Mouse (Mus musculus) retina, postnatal 1 day (tissue): ENCODE results near the gene Ucp1.
"Not testable (repeated sequence)": the region's sequence is repeated elsewhere in the genome, so short reads cannot be mapped to it uniquely, and the experiment has no call there.

Experiments used
- DNase-seq: peaks from one replicate; pipeline ENCODE4 v3.0.0-alpha.2; 2012

Gene Ucp1

GRCm38 (mm10) chr8:83290176-83290575 lies at the start of gene Ucp1:
Ucp1 (plus strand) TSS chr8:83290352.
- DNase-seq, result peak; percentile 18

- DNase-seq, result no peak
Observed at GRCm38 (mm10) chr8:83244151-83244550, 46.0 kb upstream of the Ucp1 start.

- DNase-seq, result no peak
Observed at GRCm38 (mm10) chr8:83250858-83251257, 39.3 kb upstream of the Ucp1 start.

GRCm38 (mm10) chr8:83251362-83252246 lies 38.5 kb upstream of the Ucp1 start:
- peak; percentile 16 for DNase-seq

GRCm38 (mm10) chr8:83252791-83253190 lies 37.4 kb upstream of the Ucp1 start:
- DNase-seq, result no peak

- DNase-seq, result no peak
Observed at GRCm38 (mm10) chr8:83257631-83258030, 32.5 kb upstream of the Ucp1 start.

GRCm38 (mm10) chr8:83260418-83261215 lies 29.5 kb upstream of the Ucp1 start:
- DNase-seq, result peak; percentile 78

- no peak for DNase-seq
Observed at GRCm38 (mm10) chr8:83271172-83271571, 19.0 kb upstream of the Ucp1 start.

GRCm38 (mm10) chr8:83272464-83272863 lies 17.7 kb upstream of the Ucp1 start:
- DNase-seq, result no peak

- no peak for DNase-seq
Observed at GRCm38 (mm10) chr8:83274470-83274869, 15.7 kb upstream of the Ucp1 start.

GRCm38 (mm10) chr8:83278431-83278830 lies 11.7 kb upstream of the Ucp1 start:
- DNase-seq, result no peak

GRCm38 (mm10) chr8:83285391-83285790 lies 4.8 kb upstream of the Ucp1 start:
- DNase-seq, result no peak

GRCm38 (mm10) chr8:83297375-83297774 lies 7.2 kb downstream of the Ucp1 start:
- no peak for DNase-seq

GRCm38 (mm10) chr8:83300135-83300534 lies 10.0 kb downstream of the Ucp1 start:
- peak; percentile 12 for DNase-seq

- no peak for DNase-seq
Observed at GRCm38 (mm10) chr8:83304946-83305345, 14.8 kb downstream of the Ucp1 start.

GRCm38 (mm10) chr8:83309836-83310235 lies 19.7 kb downstream of the Ucp1 start:
- DNase-seq, result no peak

- DNase-seq, result not testable (repeated sequence)
Observed at GRCm38 (mm10) chr8:83315084-83315483, 24.9 kb downstream of the Ucp1 start.

- DNase-seq, result no peak
Observed at GRCm38 (mm10) chr8:83315691-83316090, 25.5 kb downstream of the Ucp1 start.

GRCm38 (mm10) chr8:83320543-83320942 lies 30.4 kb downstream of the Ucp1 start:
- DNase-seq, result no peak

- no peak for DNase-seq
Observed at GRCm38 (mm10) chr8:83322374-83322773, 32.2 kb downstream of the Ucp1 start.

GRCm38 (mm10) chr8:83323056-83323455 lies 32.9 kb downstream of the Ucp1 start:
- DNase-seq, result no peak

- DNase-seq, result no peak
Observed at GRCm38 (mm10) chr8:83327889-83328288, 37.7 kb downstream of the Ucp1 start.

GRCm38 (mm10) chr8:83331567-83331898 lies 41.4 kb downstream of the Ucp1 start:
- peak; percentile 61 for DNase-seq
